Mouse (Mus musculus) stomach, postnatal 0 days (tissue): ENCODE results near the gene C730034F03Rik.

Experiments
- CTCF ChIP-seq: IDR thresholded peaks from 2 replicates; pipeline ENCODE4 v1.5.1; 2016; ENCODE audit warnings: antibody characterized with exemption, low read depth, mild to moderate bottlenecking, moderate library complexity
- EP300 ChIP-seq: optimal IDR thresholded peaks from 2 replicates; pipeline ENCODE3; 2016; ENCODE audit warnings: antibody characterized with exemption

DNA sequence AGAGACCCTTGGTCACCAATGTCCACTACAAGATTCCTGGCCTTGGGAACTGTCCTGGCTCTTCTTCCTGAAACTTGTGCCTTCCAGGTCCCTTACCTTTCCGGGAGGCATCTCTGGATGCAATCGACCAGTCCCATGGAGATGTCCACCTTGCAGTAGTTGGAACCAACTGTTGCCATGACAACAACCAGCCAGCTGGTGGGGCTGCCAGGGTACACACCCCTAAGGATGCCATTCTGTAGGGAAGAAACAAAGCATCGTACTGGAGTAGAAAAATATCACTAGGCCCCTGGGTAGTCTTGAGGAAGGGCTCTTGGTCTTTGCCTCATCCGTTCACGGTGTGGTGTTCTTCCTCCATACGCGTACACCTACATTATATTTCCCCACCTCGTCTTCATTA, 4.8 kb upstream of the C730034F03Rik start:
- TF ChIP-seq EP300 (no peak), CTCF (no peak)
